Mouse (Mus musculus) kidney, adult 2 months (tissue): ENCODE measurements at regions not wholly inside any gene's neighbourhood (a gene's known extent, or its start where the extent isn't known, plus 50 kb on each side); places are given as distances from the start of the nearest gene placed in this dataset.

Experiments
- CTCF ChIP-seq: fragments of 200-500 bp; conservative IDR thresholded peaks from 2 replicates; pipeline ENCODE4 v1.5.1; 2011; ENCODE audit warnings: low read depth, mild to moderate bottlenecking, control low read depth, low read length, moderate library complexity, mixed read lengths; ENCODE audit not compliant: insufficient read depth, insufficient read length
- POLR2A ChIP-seq: fragments of 200-500 bp; IDR thresholded peaks from one replicate; pipeline ENCODE4 v1.6.1; 2011; ENCODE audit warnings: low read depth, low read length, control low read depth

DNA sequence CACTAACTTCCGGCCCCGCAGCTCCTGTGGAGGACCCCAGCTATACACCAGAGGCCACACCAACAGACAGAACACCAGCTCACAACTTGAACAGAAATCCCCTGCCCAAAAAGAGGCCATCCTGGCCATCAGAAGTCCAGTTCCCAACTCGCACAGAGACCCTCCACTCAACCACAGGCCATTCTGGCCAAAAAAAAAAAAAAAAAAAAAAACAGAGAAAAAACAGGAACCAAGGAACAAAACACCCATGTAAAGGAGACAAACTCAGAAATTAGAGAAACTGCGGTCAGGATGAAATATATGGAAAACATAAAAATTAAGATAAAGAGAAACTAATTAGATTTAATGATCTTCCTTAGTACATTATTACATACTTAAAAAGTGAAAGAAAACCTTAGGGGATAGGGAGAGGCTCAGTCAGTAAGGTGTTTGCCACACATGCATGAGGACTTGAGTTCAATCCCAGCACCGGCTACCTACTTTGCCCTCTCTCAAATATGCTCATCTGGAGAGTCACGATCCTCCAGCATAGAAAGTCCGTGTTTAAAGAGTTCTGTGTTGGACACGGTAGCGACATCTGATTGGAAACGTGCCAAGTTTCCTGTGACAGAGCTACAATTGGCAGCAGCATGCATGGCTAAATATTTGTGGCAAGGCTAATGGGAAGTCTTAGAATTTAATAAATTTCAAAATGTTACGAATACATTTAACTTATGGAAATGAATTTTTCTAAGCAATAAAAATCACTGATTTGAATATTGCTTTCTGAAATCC is 51.9 kb upstream of the Pde7b start:
- no peak for TF ChIP-seq POLR2A
- no peak for TF ChIP-seq CTCF
